Mouse (Mus musculus) kidney, adult 2 months (tissue): ENCODE measurements around the gene Scaf1.

Experiments
- CTCF ChIP-seq: fragments of 200-500 bp; conservative IDR thresholded peaks from 2 replicates; pipeline ENCODE4 v1.5.1; 2011; ENCODE audit warnings: low read depth, mild to moderate bottlenecking, control low read depth, low read length, moderate library complexity, mixed read lengths; ENCODE audit not compliant: insufficient read depth, insufficient read length
- POLR2A ChIP-seq: fragments of 200-500 bp; IDR thresholded peaks from one replicate; pipeline ENCODE4 v1.6.1; 2011; ENCODE audit warnings: low read depth, low read length, control low read depth

DNA sequence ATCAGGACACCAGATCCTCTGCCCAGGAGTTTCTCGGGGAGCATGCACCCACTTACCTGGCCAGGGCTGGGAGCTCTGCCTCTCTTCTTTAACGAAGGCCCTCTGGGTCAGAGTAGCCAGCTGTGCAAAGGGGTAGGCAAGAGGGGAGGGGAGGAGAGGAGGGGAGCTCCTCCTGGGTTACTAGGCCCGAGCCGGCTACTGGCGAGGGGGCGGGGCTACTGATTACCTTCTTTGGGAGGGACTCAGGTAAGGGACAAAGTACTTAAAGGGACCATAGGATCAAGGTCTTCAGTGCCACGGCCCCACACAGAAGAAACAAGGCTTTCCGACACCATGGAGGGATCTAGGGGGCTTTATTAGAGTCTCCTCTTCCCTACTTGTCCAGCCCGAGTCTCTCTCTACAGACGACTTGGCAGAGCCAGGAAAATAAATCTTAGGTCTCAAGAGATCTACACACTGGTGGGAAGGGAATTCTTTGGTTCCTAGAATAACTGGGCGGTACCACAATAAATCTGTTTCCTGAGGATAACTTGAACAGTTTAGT, 45.4 kb upstream of the Scaf1 start:
- TF ChIP-seq POLR2A: peak; percentile 8
- TF ChIP-seq CTCF: no peak
